ENCODE assay signal across 10 mouse cellular contexts in genomic region chrX:75143124-75143555, GRCm38 (mm10). TPM values are rescaled to one million over a fixed set of nuclear protein-coding genes. Genes with fewer than 3 reads are reported as not detected.
DNase-seq lines count a peak whose midpoint lies in the region; ATAC-seq and TF ChIP-seq lines count a peak whose summit lies in the region.
"Not testable (repeated sequence)": the region's sequence is repeated elsewhere in the genome, so short reads cannot be mapped to it uniquely, and the experiment has no call there.
"Had no signal": no experiment of that assay in that cellular context is flagged by ENCODE, and none has a peak within 500 bp of the region (broad histone marks: within the 10 kb centered on the region; RNA-seq: fewer than 3 reads in every experiment).

No protein-coding gene starts in this region.

- not testable (repeated sequence) for TF ChIP-seq CTCF in forebrain, postnatal 0 days (IDR thresholded peaks at IDR 0.05; ENCODE audit: low read depth)

- 25% methylated on average over 24 of the region's 42 CpGs for WGBS in forebrain, postnatal 0 days
- 16% methylated on average over 12 of the region's 42 CpGs for WGBS in hindbrain, embryonic 13.5 days
- 21% methylated on average over 23 of the region's 42 CpGs for WGBS in lung, embryonic 16.5 days
- WGBS in neural tube, embryonic 12.5 days: 25% methylated on average over 26 of the region's 42 CpGs
- 12% methylated on average over 38 of the region's 42 CpGs for WGBS in stomach, embryonic 16.5 days

- peak overlapping the region; percentile 31 for H3K4me3 ChIP-seq in forebrain, postnatal 0 days (ENCODE audit: low read depth, low read length)
- H3K4me3 ChIP-seq in hindbrain, embryonic 13.5 days: peak overlapping the region; percentile 37
- peak overlapping the region; percentile 38 for H3K4me3 ChIP-seq in lung, embryonic 16.5 days (ENCODE audit: low read length)
- H3K4me3 ChIP-seq in neural tube, embryonic 12.5 days: peak overlapping the region; percentile 30
- peak overlapping the region; percentile 34 for H3K4me3 ChIP-seq in stomach, embryonic 16.5 days (replicated peaks; ENCODE audit: low read length)

- H3K4me2 ChIP-seq in forebrain, postnatal 0 days (ENCODE audit: low read depth): peak overlapping the region; percentile 55
- peak overlapping the region; percentile 57 for H3K4me2 ChIP-seq in hindbrain, embryonic 13.5 days
- H3K4me2 ChIP-seq in lung, embryonic 16.5 days (ENCODE audit: low read depth, low read length): peak overlapping the region; percentile 56
- peak overlapping the region; percentile 59 for H3K4me2 ChIP-seq in neural tube, embryonic 12.5 days (replicated peaks)
- peak overlapping the region; percentile 51 for H3K4me2 ChIP-seq in stomach, embryonic 16.5 days (ENCODE audit: low read depth, low read length)

- peak; percentile 24 for DNase-seq in R1 (ENCODE audit: low read depth, low spot score)
- peak; percentile 18 for DNase-seq in embryo, embryonic 10.5 days (ENCODE audit: low spot score)
- peak; percentile 3 for DNase-seq in forebrain, postnatal 0 days
- DNase-seq in kidney, postnatal 4 days: peak; percentile 52 to 54

- peak overlapping the region; percentile 25; the same call in 1 of the 2 replicates for H3K9ac ChIP-seq in forebrain, postnatal 0 days
- H3K9ac ChIP-seq in hindbrain, embryonic 13.5 days: 0 out of 2 replicates have a peak overlapping the region, but pooled peaks have one; percentile 46
- H3K9ac ChIP-seq in lung, embryonic 16.5 days (ENCODE audit: low read length): 0 out of 2 replicates have a peak overlapping the region, but pooled peaks have one; percentile 43
- H3K9ac ChIP-seq in neural tube, embryonic 12.5 days: 0 out of 2 replicates have a peak overlapping the region, but pooled peaks have one; percentile 33
- H3K9ac ChIP-seq in stomach, embryonic 16.5 days (ENCODE audit: low read length): peak overlapping the region; percentile 58

- not testable (repeated sequence) for H3K27ac ChIP-seq in forebrain, postnatal 0 days (ENCODE audit: low read depth, low read length); hindbrain, embryonic 13.5 days; lung, embryonic 16.5 days (ENCODE audit: low read length); neural tube, embryonic 12.5 days; stomach, embryonic 16.5 days (ENCODE audit: low read length)

- H3K36me3 ChIP-seq in forebrain, postnatal 0 days (ENCODE audit: insufficient read depth); hindbrain, embryonic 13.5 days; lung, embryonic 16.5 days (ENCODE audit: control insufficient read depth, insufficient read depth, low read length); neural tube, embryonic 12.5 days; stomach, embryonic 16.5 days (ENCODE audit: control insufficient read depth, insufficient read depth, low read length): not testable (repeated sequence)

- H3K9me3 ChIP-seq in forebrain, postnatal 0 days (ENCODE audit: low read length); hindbrain, embryonic 13.5 days; lung, embryonic 16.5 days (ENCODE audit: control insufficient read depth, low read length); neural tube, embryonic 12.5 days; stomach, embryonic 16.5 days (replicated peaks; ENCODE audit: control insufficient read depth, low read length): not testable (repeated sequence)

- H3K27me3 ChIP-seq in forebrain, postnatal 0 days (ENCODE audit: insufficient read depth, low read length); hindbrain, embryonic 13.5 days; lung, embryonic 16.5 days (ENCODE audit: control insufficient read depth, insufficient read depth, low read depth, low read length); neural tube, embryonic 12.5 days (replicated peaks); stomach, embryonic 16.5 days (ENCODE audit: control insufficient read depth, insufficient read depth, low read length): not testable (repeated sequence)

- not testable (repeated sequence) for H3K4me1 ChIP-seq in forebrain, postnatal 0 days (ENCODE audit: insufficient read depth); hindbrain, embryonic 13.5 days (replicated peaks); lung, embryonic 16.5 days (replicated peaks; ENCODE audit: control insufficient read depth, insufficient read depth, low read length); neural tube, embryonic 12.5 days; stomach, embryonic 16.5 days (ENCODE audit: control insufficient read depth, insufficient read depth, low read length)

- ATAC-seq in forebrain, postnatal 0 days: peak; percentile 65
- ATAC-seq in hindbrain, embryonic 13.5 days (ENCODE audit: low FRiP score): peak; percentile 61
- peak; percentile 74 for ATAC-seq in lung, embryonic 16.5 days (ENCODE audit: low read depth)
- ATAC-seq in neural tube, embryonic 12.5 days (ENCODE audit: low FRiP score, low read depth): not testable (repeated sequence)
- peak; percentile 47; the same call in 1 of the 2 replicates for ATAC-seq in stomach, embryonic 16.5 days (ENCODE audit: insufficient read depth, low FRiP score)

RNA-seq across cellular contexts. Expression of gene Mpp1, which starts 12.3 kb away (rescaled TPM):
- 20.4 and 25.5 TPM in 2 replicates for total RNA-seq in forebrain, postnatal 0 days (2014; rRNA removed)
- polyA plus RNA-seq in forebrain, postnatal 0 days (2015; fragmentation: Nextera tagmentation; extraction: Ambion mirVana): 13.4 and 17.1 TPM in 2 replicates
- 21.8 and 24.7 TPM in 2 replicates for polyA plus RNA-seq in hindbrain, embryonic 13.5 days (2015; fragmentation: Nextera tagmentation; extraction: Ambion mirVana)
- polyA plus RNA-seq in lung, embryonic 16.5 days (2015; fragmentation: Nextera tagmentation; extraction: Ambion mirVana): 77.3 and 82.5 TPM in 2 replicates
- polyA plus RNA-seq in neural tube, embryonic 12.5 days (2016; fragmentation: Nextera tagmentation; extraction: Ambion mirVana): 23.7 and 26.1 TPM in 2 replicates
- 89.1 and 89.9 TPM in 2 replicates for polyA plus RNA-seq in stomach, embryonic 16.5 days (2015; fragmentation: Nextera tagmentation; extraction: Ambion mirVana)

RNA-seq across cellular contexts. Expression of gene Smim9, which starts 20.4 kb away (rescaled TPM):
- 1.5 TPM in 1 of 2 replicates, not detected in the other for total RNA-seq in forebrain, postnatal 0 days (2014; rRNA removed)
- polyA plus RNA-seq in forebrain, postnatal 0 days (2015; fragmentation: Nextera tagmentation; extraction: Ambion mirVana): not detected in 2 replicates
- polyA plus RNA-seq in hindbrain, embryonic 13.5 days (2015; fragmentation: Nextera tagmentation; extraction: Ambion mirVana): not detected in 2 replicates
- not detected in 2 replicates for polyA plus RNA-seq in lung, embryonic 16.5 days (2015; fragmentation: Nextera tagmentation; extraction: Ambion mirVana)
- polyA plus RNA-seq in neural tube, embryonic 12.5 days (2016; fragmentation: Nextera tagmentation; extraction: Ambion mirVana): not detected in 2 replicates
- not detected in 2 replicates for polyA plus RNA-seq in stomach, embryonic 16.5 days (2015; fragmentation: Nextera tagmentation; extraction: Ambion mirVana)
- total RNA-seq: layer of hippocampus, postnatal 36 days; monocyte, adult 5-6 weeks had no signal

RNA-seq across cellular contexts. Expression of gene Dkc1, which starts 47.5 kb away (rescaled TPM):
- total RNA-seq in forebrain, postnatal 0 days (2014; rRNA removed): 16.5 and 33.4 TPM in 2 replicates
- polyA plus RNA-seq in forebrain, postnatal 0 days (2015; fragmentation: Nextera tagmentation; extraction: Ambion mirVana): 42.4 and 57.8 TPM in 2 replicates
- 62.9 and 76.0 TPM in 2 replicates for polyA plus RNA-seq in hindbrain, embryonic 13.5 days (2015; fragmentation: Nextera tagmentation; extraction: Ambion mirVana)
- polyA plus RNA-seq in lung, embryonic 16.5 days (2015; fragmentation: Nextera tagmentation; extraction: Ambion mirVana): 99.6 and 108 TPM in 2 replicates
- polyA plus RNA-seq in neural tube, embryonic 12.5 days (2016; fragmentation: Nextera tagmentation; extraction: Ambion mirVana): 85.5 and 85.6 TPM in 2 replicates
- 98.7 and 111 TPM in 2 replicates for polyA plus RNA-seq in stomach, embryonic 16.5 days (2015; fragmentation: Nextera tagmentation; extraction: Ambion mirVana)

RNA-seq across cellular contexts. Expression of gene Gab3, which starts 57.9 kb away (rescaled TPM):
- total RNA-seq in forebrain, postnatal 0 days (2014; rRNA removed): 2.1 and 2.8 TPM in 2 replicates
- polyA plus RNA-seq in forebrain, postnatal 0 days (2015; fragmentation: Nextera tagmentation; extraction: Ambion mirVana): 1.4 and 2.5 TPM in 2 replicates
- polyA plus RNA-seq in hindbrain, embryonic 13.5 days (2015; fragmentation: Nextera tagmentation; extraction: Ambion mirVana): 2.5 and 2.6 TPM in 2 replicates
- 8.1 and 9.8 TPM in 2 replicates for polyA plus RNA-seq in lung, embryonic 16.5 days (2015; fragmentation: Nextera tagmentation; extraction: Ambion mirVana)
- 0.92 and 1.4 TPM in 2 replicates for polyA plus RNA-seq in neural tube, embryonic 12.5 days (2016; fragmentation: Nextera tagmentation; extraction: Ambion mirVana)
- polyA plus RNA-seq in stomach, embryonic 16.5 days (2015; fragmentation: Nextera tagmentation; extraction: Ambion mirVana): 3.4 TPM in 2 replicates

Comparison
In these comparisons a context has a peak if more than half of its experiments do, and no peak if none do; other contexts are left out.
1. DNase-seq: peak in every context shown above with its lines; median percentile 53 in kidney, postnatal 4 days; 24 in R1; 18 in embryo, embryonic 10.5 days; 3 in forebrain, postnatal 0 days.